9 mouse cellular contexts compared by ENCODE assay signal in the genomic region with DNA sequence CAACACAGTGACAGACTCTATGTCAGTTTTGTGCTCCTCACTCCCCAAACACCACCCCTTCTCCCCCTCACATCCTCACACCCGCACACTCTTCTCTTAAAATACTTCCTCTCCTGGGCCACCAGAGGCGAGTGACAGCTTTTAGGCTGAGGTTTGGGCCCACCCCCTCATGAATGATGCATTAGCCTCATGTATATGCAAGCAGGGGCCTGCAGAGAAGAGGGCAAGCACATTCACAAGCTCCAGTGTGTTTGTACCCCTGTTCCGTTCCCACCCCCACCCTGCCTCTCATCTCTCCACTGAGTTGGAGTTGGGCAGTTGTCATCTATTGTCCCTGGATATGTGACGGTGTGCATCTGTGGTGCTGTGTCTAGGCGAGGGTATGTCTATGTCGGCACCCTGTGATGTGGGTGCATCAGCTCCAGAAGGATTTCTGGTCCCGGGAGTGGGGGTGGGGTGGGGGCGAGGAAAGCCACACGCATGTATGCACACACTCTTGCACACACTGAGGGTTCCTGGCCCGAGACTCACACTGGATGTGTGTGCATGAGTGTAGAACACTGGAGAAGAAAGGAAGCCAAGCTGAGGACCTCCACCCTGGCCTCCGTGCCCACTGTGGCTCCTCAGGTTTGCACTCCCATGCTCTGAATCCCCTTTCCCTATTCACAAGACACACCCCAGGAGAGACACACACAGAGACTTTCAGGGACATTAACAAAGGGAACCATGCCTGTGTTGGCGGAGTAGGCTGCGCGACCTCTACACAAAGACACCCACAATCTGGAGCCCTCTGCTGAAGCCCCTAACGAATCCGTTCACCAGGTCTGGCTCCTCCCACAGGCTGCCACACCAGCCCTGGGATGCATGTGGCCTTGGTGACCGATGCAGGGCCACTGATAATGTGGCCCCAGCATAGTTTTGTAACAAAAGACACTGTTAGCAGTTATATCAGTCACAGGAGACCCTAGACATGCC. TPM values are rescaled to one million over a fixed set of nuclear protein-coding genes. Genes with fewer than 3 reads are reported as not detected.
DNase-seq lines count a peak whose midpoint lies in the region; ATAC-seq lines count a peak whose summit lies in the region.
"Had no signal": no experiment of that assay in that cellular context is flagged by ENCODE, and none has a peak within 500 bp of the region (broad histone marks: within the 10 kb centered on the region; RNA-seq: fewer than 3 reads in every experiment).

No protein-coding gene starts in this region.

- WGBS in hindbrain, embryonic 13.5 days = 3% methylated on average over 17 of the region's 17 CpGs
- WGBS in midbrain, embryonic 12.5 days = 4% methylated on average over 17 of the region's 17 CpGs

- H3K9me3 ChIP-seq in hindbrain, embryonic 13.5 days = no peaks in the 10 kb centered on the region
- no peaks in the 10 kb centered on the region for H3K9me3 ChIP-seq in midbrain, embryonic 12.5 days

- peaks cover 36% of the 10 kb centered on the region for H3K4me1 ChIP-seq in hindbrain, embryonic 13.5 days (replicated peaks)
- peaks cover 31% of the 10 kb centered on the region for H3K4me1 ChIP-seq in midbrain, embryonic 12.5 days

- peak; percentile 83 for ATAC-seq in hindbrain, embryonic 13.5 days (ENCODE audit: low FRiP score)
- peak; percentile 87 for ATAC-seq in midbrain, embryonic 12.5 days (ENCODE audit: low FRiP score, low read depth)

- intact Hi-C loops in heart, postnatal 36 days (cut with DNase I) = no loop called here

- H3K36me3 ChIP-seq in hindbrain, embryonic 13.5 days = peaks cover 21% of the 10 kb centered on the region
- peaks cover 21% of the 10 kb centered on the region for H3K36me3 ChIP-seq in midbrain, embryonic 12.5 days

- peaks cover 33% of the 10 kb centered on the region for H3K27me3 ChIP-seq in hindbrain, embryonic 13.5 days
- peaks cover 39% of the 10 kb centered on the region for H3K27me3 ChIP-seq in midbrain, embryonic 12.5 days

- peak; percentile 8 for DNase-seq in thymus, postnatal 0 days (ENCODE audit: low spot score)
- no peak for DNase-seq in thymus, adult 18-20 months
- DNase-seq in lung, postnatal 14 days = no peak
- no peak for DNase-seq in thymus, postnatal 36 days
- DNase-seq in heart, postnatal 36 days = no peak
- no peak for DNase-seq in cerebellum, adult 11 months
- DNase-seq: lung, adult 2 months had no signal

- peak overlapping the region; percentile 89 for H3K4me2 ChIP-seq in hindbrain, embryonic 13.5 days
- H3K4me2 ChIP-seq in midbrain, embryonic 12.5 days (replicated peaks) = peak overlapping the region; percentile 64

- H3K9ac ChIP-seq in hindbrain, embryonic 13.5 days = peak overlapping the region; percentile 95
- H3K9ac ChIP-seq in midbrain, embryonic 12.5 days (replicated peaks) = peak overlapping the region; percentile 91

- H3K4me3 ChIP-seq in hindbrain, embryonic 13.5 days = peak overlapping the region; percentile 74
- H3K4me3 ChIP-seq in midbrain, embryonic 12.5 days = peak overlapping the region; percentile 65

- peak overlapping the region; percentile 99 for H3K27ac ChIP-seq in hindbrain, embryonic 13.5 days
- peak overlapping the region; percentile 96 for H3K27ac ChIP-seq in midbrain, embryonic 12.5 days (replicated peaks)

RNA-seq across cellular contexts. Expression of a gene that starts 1.7 kb away (rescaled TPM):
- polyA plus RNA-seq in thymus, postnatal 0 days (2015; fragmentation: Nextera tagmentation; extraction: Ambion mirVana) = 0.03 and 0.05 TPM in 2 replicates
- polyA plus RNA-seq in hindbrain, embryonic 13.5 days (2015; fragmentation: Nextera tagmentation; extraction: Ambion mirVana) = 128 and 135 TPM in 2 replicates
- 91.9 and 109 TPM in 2 replicates for polyA plus RNA-seq in midbrain, embryonic 12.5 days (2016; fragmentation: Nextera tagmentation; extraction: Ambion mirVana)
- under 1 TPM in 1 of 2 experiments, not detected in 1; 0.06 TPM for total RNA-seq in heart, postnatal 36 days (2021)

RNA-seq across cellular contexts. Expression of a gene that starts 12.1 kb away (rescaled TPM):
- polyA plus RNA-seq in thymus, postnatal 0 days (2015; fragmentation: Nextera tagmentation; extraction: Ambion mirVana) = 51.9 and 60.6 TPM in 2 replicates
- polyA plus RNA-seq in hindbrain, embryonic 13.5 days (2015; fragmentation: Nextera tagmentation; extraction: Ambion mirVana) = 32.6 and 36.4 TPM in 2 replicates
- 23.3 and 23.8 TPM in 2 replicates for polyA plus RNA-seq in midbrain, embryonic 12.5 days (2016; fragmentation: Nextera tagmentation; extraction: Ambion mirVana)
- total RNA-seq in heart, postnatal 36 days (2021) = 1 to 10 TPM; 8.3 to 8.5 TPM

RNA-seq across cellular contexts. Expression of a gene that starts 19.9 kb away (rescaled TPM):
- polyA plus RNA-seq in thymus, postnatal 0 days (2015; fragmentation: Nextera tagmentation; extraction: Ambion mirVana) = 21.7 and 24.1 TPM in 2 replicates
- polyA plus RNA-seq in hindbrain, embryonic 13.5 days (2015; fragmentation: Nextera tagmentation; extraction: Ambion mirVana) = 12.5 and 14.3 TPM in 2 replicates
- polyA plus RNA-seq in midbrain, embryonic 12.5 days (2016; fragmentation: Nextera tagmentation; extraction: Ambion mirVana) = 16.3 and 17.8 TPM in 2 replicates
- total RNA-seq in heart, postnatal 36 days (2021) = 10 to 100 TPM; 17.2 to 19.6 TPM

RNA-seq across cellular contexts. Expression of a gene that starts 20.3 kb away (rescaled TPM):
- polyA plus RNA-seq in thymus, postnatal 0 days (2015; fragmentation: Nextera tagmentation; extraction: Ambion mirVana) = 67.0 and 88.3 TPM in 2 replicates
- 53.6 and 58.2 TPM in 2 replicates for polyA plus RNA-seq in hindbrain, embryonic 13.5 days (2015; fragmentation: Nextera tagmentation; extraction: Ambion mirVana)
- 37.1 and 41.9 TPM in 2 replicates for polyA plus RNA-seq in midbrain, embryonic 12.5 days (2016; fragmentation: Nextera tagmentation; extraction: Ambion mirVana)
- total RNA-seq in heart, postnatal 36 days (2021) = 10 to 100 TPM; 23.5 to 23.7 TPM

RNA-seq across cellular contexts. Expression of a gene that starts 20.5 kb away (rescaled TPM):
- 7.5 and 9.8 TPM in 2 replicates for polyA plus RNA-seq in thymus, postnatal 0 days (2015; fragmentation: Nextera tagmentation; extraction: Ambion mirVana)
- polyA plus RNA-seq in hindbrain, embryonic 13.5 days (2015; fragmentation: Nextera tagmentation; extraction: Ambion mirVana) = 0.40 TPM in 2 replicates
- polyA plus RNA-seq in midbrain, embryonic 12.5 days (2016; fragmentation: Nextera tagmentation; extraction: Ambion mirVana) = 0.19 and 0.46 TPM in 2 replicates
- total RNA-seq in heart, postnatal 36 days (2021) = under 1 TPM; 0.25 to 0.49 TPM

Comparison
In these comparisons a context has a peak if more than half of its experiments do, and no peak if none do; other contexts are left out.
1. RNA of a gene that starts 1.7 kb away (polyA plus RNA-seq): 128 to 135 TPM in hindbrain, embryonic 13.5 days and 91.9 to 109 TPM in midbrain, embryonic 12.5 days; 0.03 to 0.05 TPM in thymus, postnatal 0 days; every median in the first group is over 10 times any median in the second.